Comparison of ENCODE assay signal across 24 mouse cellular contexts in genomic region chr11:7114312-7114711, GRCm38 (mm10). TPM values are rescaled to one million over a fixed set of nuclear protein-coding genes. Genes with fewer than 3 reads are reported as not detected.
DNase-seq lines count a peak whose midpoint lies in the region; ATAC-seq lines count a peak whose summit lies in the region.
"Had no signal": no experiment of that assay in that cellular context is flagged by ENCODE, and none has a peak within 500 bp of the region (broad histone marks: within the 10 kb centered on the region; RNA-seq: fewer than 3 reads in every experiment).

No protein-coding gene starts in this region.

- H3K36me3 ChIP-seq in heart, embryonic 10.5 days, result peaks cover 1% of the 10 kb centered on the region; the same call in 1 of the 2 replicates
- H3K36me3 ChIP-seq in midbrain, embryonic 16.5 days (ENCODE audit: control insufficient read depth, insufficient read depth, low read length), result no peaks in the 10 kb centered on the region
- H3K36me3 ChIP-seq: forebrain, embryonic 15.5 days; G1E; heart, embryonic 13.5 days; hindbrain, embryonic 12.5 days; intestine, embryonic 15.5 days; limb, embryonic 13.5 days; liver, embryonic 13.5 days had no signal

- H3K27me3 ChIP-seq in heart, embryonic 10.5 days (ENCODE audit: insufficient read depth, poor library complexity, severe bottlenecking), result no peaks in the 10 kb centered on the region
- no peaks in the 10 kb centered on the region for H3K27me3 ChIP-seq in midbrain, embryonic 16.5 days (ENCODE audit: control insufficient read depth, insufficient read depth, low read depth, low read length)
- H3K27me3 ChIP-seq: forebrain, embryonic 15.5 days; heart, embryonic 13.5 days; hindbrain, embryonic 12.5 days; intestine, embryonic 15.5 days; limb, embryonic 13.5 days; liver, embryonic 13.5 days; Patski had no signal

- H3K27ac ChIP-seq in heart, embryonic 10.5 days, result peak overlapping the region; percentile 49; the same call in 1 of the 2 replicates
- peak overlapping the region; percentile 55; the same call in 1 of the 2 replicates for H3K27ac ChIP-seq in midbrain, embryonic 16.5 days (ENCODE audit: low read length)
- H3K27ac ChIP-seq: forebrain, embryonic 15.5 days; heart, embryonic 13.5 days; hindbrain, embryonic 12.5 days; intestine, embryonic 15.5 days; layer of hippocampus, adult 2 months; limb, embryonic 13.5 days; liver, embryonic 13.5 days had no signal

- no peak overlapping the region for H3K4me3 ChIP-seq in heart, embryonic 10.5 days
- no peak overlapping the region for H3K4me3 ChIP-seq in midbrain, embryonic 16.5 days (ENCODE audit: low read depth, low read length)
- H3K4me3 ChIP-seq: forebrain, embryonic 15.5 days; heart, embryonic 13.5 days; hindbrain, embryonic 12.5 days; intestine, embryonic 15.5 days; layer of hippocampus, adult 2 months; limb, embryonic 13.5 days; liver, embryonic 13.5 days had no signal

- H3K9me3 ChIP-seq in heart, embryonic 10.5 days, result no peaks in the 10 kb centered on the region
- no peaks in the 10 kb centered on the region for H3K9me3 ChIP-seq in midbrain, embryonic 16.5 days (replicated peaks; ENCODE audit: control insufficient read depth, low read length, poor library complexity, severe bottlenecking)
- H3K9me3 ChIP-seq: forebrain, embryonic 15.5 days; heart, embryonic 13.5 days; hindbrain, embryonic 12.5 days; intestine, embryonic 15.5 days; limb, embryonic 13.5 days; liver, embryonic 13.5 days had no signal

- H3K4me1 ChIP-seq in heart, embryonic 10.5 days, result peaks cover 22% of the 10 kb centered on the region
- H3K4me1 ChIP-seq in midbrain, embryonic 16.5 days (ENCODE audit: control insufficient read depth, insufficient read depth, low read length), result peaks cover 8% of the 10 kb centered on the region; the same call in 1 of the 2 replicates
- H3K4me1 ChIP-seq: forebrain, embryonic 15.5 days; intestine, embryonic 15.5 days; liver, embryonic 13.5 days had no signal

- H3K4me2 ChIP-seq in midbrain, embryonic 16.5 days (ENCODE audit: low read length), result no peak overlapping the region
- H3K4me2 ChIP-seq: forebrain, embryonic 15.5 days; heart, embryonic 13.5 days; hindbrain, embryonic 12.5 days; intestine, embryonic 15.5 days; limb, embryonic 13.5 days; liver, embryonic 13.5 days had no signal

- H3K9ac ChIP-seq in midbrain, embryonic 16.5 days (ENCODE audit: low read depth, low read length), result no peak overlapping the region
- H3K9ac ChIP-seq: forebrain, embryonic 15.5 days; heart, embryonic 13.5 days; hindbrain, embryonic 12.5 days; intestine, embryonic 15.5 days; limb, embryonic 13.5 days; liver, embryonic 13.5 days had no signal

- intact Hi-C loops in heart, postnatal 14 days (cut with DNase I), result no loop called here

- ATAC-seq in midbrain, embryonic 16.5 days, result no peak
- ATAC-seq: forebrain, embryonic 15.5 days; Patski had no signal

- DNase-seq in heart, embryonic 10.5 days (ENCODE audit: low spot score), result no peak
- no peak for DNase-seq in heart, postnatal 14 days
- peak; percentile 38 for DNase-seq in right cerebral cortex, adult 18-20 months
- DNase-seq in right cerebral cortex, postnatal 14 days, result no peak
- DNase-seq in spleen, adult 18-20 months, result no peak
- no peak for DNase-seq in spleen, adult 12 weeks (ENCODE audit: low spot score)
- DNase-seq: gastrocnemius, postnatal 14 days; kidney, adult 9 months; kidney, postnatal 25 days; layer of hippocampus, postnatal 36 days; liver, embryonic 13.5 days; lung, adult 2 months; thymus, postnatal 25 days had no signal

- WGBS in heart, embryonic 10.5 days, result 78% methylated on average over 9 of the region's 9 CpGs
- 60% methylated on average over 9 of the region's 9 CpGs for WGBS in midbrain, embryonic 16.5 days

RNA-seq across cellular contexts. Expression of gene Adcy1, which starts 51.0 kb away (rescaled TPM):
- polyA plus RNA-seq in heart, embryonic 10.5 days (2016; fragmentation: Nextera tagmentation; extraction: Ambion mirVana), result 1.9 and 2.0 TPM in 2 replicates
- 1 to 10 TPM; 1.0 to 1.7 TPM for total RNA-seq in heart, postnatal 14 days (2021)
- 9.9 and 10.9 TPM in 2 replicates for polyA plus RNA-seq in midbrain, embryonic 16.5 days (2015; fragmentation: Nextera tagmentation; extraction: Ambion mirVana)
- total RNA-seq: megakaryocyte, adult 5-6 weeks; monocyte, adult 5-6 weeks had no signal
- polyA plus RNA-seq: G1E had no signal
